Mouse (Mus musculus): ENCODE measurements at regions not wholly inside any gene's neighbourhood (a gene's known extent, or its start where the extent isn't known, plus 50 kb on each side); places are given as distances from the start of the nearest gene placed in this dataset.

GRCm38 (mm10) chr7:115372921-115373320 lies 629.4 kb downstream of the Insc start:
- TF ChIP-seq CTCF (IDR thresholded peaks at IDR 0.05; ENCODE audit: low read depth, low read length) (no peak), EP300 (IDR thresholded peaks at IDR 0.05; ENCODE audit: insufficient read depth, low read depth, low read length) (no peak)

Measured in ES-Bruce4 (cell line).